20 mouse cellular contexts compared by ENCODE assay signal in the genomic region with DNA sequence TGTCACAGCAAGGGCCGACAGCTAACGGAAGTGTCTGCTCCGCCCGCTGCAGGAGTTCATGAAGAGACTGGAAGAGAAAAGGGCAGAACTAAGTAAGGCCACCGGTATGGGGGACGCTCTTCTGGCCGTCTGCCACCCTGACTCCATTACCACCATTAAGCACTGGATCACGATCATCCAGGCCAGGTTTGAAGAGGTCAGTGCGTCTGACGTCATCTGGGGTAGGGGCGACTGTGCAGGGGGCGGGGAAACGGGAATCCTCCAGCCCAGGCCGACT.
A peak's percentile ranks its signal among the peaks of the same experiment; 100 is the strongest.
DNase-seq lines count a peak whose midpoint lies in the region; ATAC-seq lines count a peak whose summit lies in the region.
"Had no signal": no experiment of that assay in that cellular context is flagged by ENCODE, and none has a peak within 500 bp of the region (broad histone marks: within the 10 kb centered on the region; RNA-seq: fewer than 3 reads in every experiment).

No protein-coding gene starts in this region.

- peaks cover 48% of the 10 kb centered on the region for H3K36me3 ChIP-seq in heart, embryonic 16.5 days (ENCODE audit: control insufficient read depth, insufficient read depth)
- peaks cover 70% of the 10 kb centered on the region for H3K36me3 ChIP-seq in limb, embryonic 15.5 days
- H3K36me3 ChIP-seq in limb, embryonic 10.5 days, result peaks cover 20% of the 10 kb centered on the region
- H3K36me3 ChIP-seq in stomach, embryonic 14.5 days (ENCODE audit: control insufficient read depth, insufficient read depth, low read length), result peaks cover 11% of the 10 kb centered on the region

- peak; percentile 28; the same call in 1 of the 2 replicates for ATAC-seq in heart, embryonic 16.5 days (replicated peaks; ENCODE audit: extremely low read depth, insufficient read depth, low FRiP score)
- 0 out of 2 replicates have a peak, but pooled peaks have one; percentile 27 for ATAC-seq in limb, embryonic 15.5 days (ENCODE audit: insufficient number of reproducible peaks, low FRiP score, low TSS enrichment, low read depth)
- no peak for ATAC-seq in stomach, embryonic 14.5 days (ENCODE audit: insufficient number of reproducible peaks, insufficient read depth, low FRiP score, low read depth)
- ATAC-seq: forebrain, embryonic 15.5 days had no signal

- intact Hi-C loops in heart, postnatal 36 days (cut with DNase I), result loop anchor here (5.0 kb wide), 1 partner anchor 118 kb away; no protein-coding TSS in a partner anchor

- H3K27ac ChIP-seq in heart, embryonic 16.5 days (ENCODE audit: low read length), result peak overlapping the region; percentile 82
- no peak overlapping the region; the same call in 1 of the 2 replicates for H3K27ac ChIP-seq in limb, embryonic 15.5 days
- no peak overlapping the region for H3K27ac ChIP-seq in limb, embryonic 10.5 days
- H3K27ac ChIP-seq in brown adipose tissue, adult 24 weeks (replicated peaks; ENCODE audit: low read depth, low read length), result peak overlapping the region; percentile 70
- peak overlapping the region; percentile 39; the same call in 1 of the 2 replicates for H3K27ac ChIP-seq in stomach, embryonic 14.5 days (ENCODE audit: low read length)
- H3K27ac ChIP-seq: forebrain, embryonic 15.5 days; hindbrain, embryonic 12.5 days; layer of hippocampus, adult 2 months; liver, embryonic 13.5 days; macrophage; midbrain, embryonic 12.5 days; neural tube, embryonic 13.5 days had no signal

- DNase-seq in heart, postnatal 36 days, result no peak
- no peak for DNase-seq in limb, embryonic 10.5 days (ENCODE audit: low spot score)
- no peak for DNase-seq in layer of hippocampus, adult 9-11 months
- DNase-seq: cerebellum, postnatal 10 days; embryo, embryonic 11 days; heart, adult 18-20 months; left cerebral cortex, postnatal 4 days; liver, embryonic 13.5 days; thymus, postnatal 25 days had no signal

- 0 out of 2 replicates have a peak, but pooled peaks cover 4% of the 10 kb centered on the region for H3K9me3 ChIP-seq in heart, embryonic 16.5 days (replicated peaks; ENCODE audit: control insufficient read depth, low read length)
- H3K9me3 ChIP-seq in limb, embryonic 15.5 days, result no peaks in the 10 kb centered on the region
- no peaks in the 10 kb centered on the region for H3K9me3 ChIP-seq in limb, embryonic 10.5 days (replicated peaks)
- H3K9me3 ChIP-seq in stomach, embryonic 14.5 days (ENCODE audit: control insufficient read depth, low read depth, low read length), result no peaks in the 10 kb centered on the region
- H3K9me3 ChIP-seq: forebrain, embryonic 15.5 days; hindbrain, embryonic 12.5 days; liver, embryonic 13.5 days; midbrain, embryonic 12.5 days; neural tube, embryonic 13.5 days had no signal

- H3K4me1 ChIP-seq in heart, embryonic 16.5 days (ENCODE audit: control insufficient read depth, insufficient read depth, low read length), result peaks cover 14% of the 10 kb centered on the region
- H3K4me1 ChIP-seq in limb, embryonic 15.5 days, result 0 out of 2 replicates have a peak, but pooled peaks cover 5% of the 10 kb centered on the region
- H3K4me1 ChIP-seq in limb, embryonic 10.5 days, result no peaks in the 10 kb centered on the region
- peaks cover 19% of the 10 kb centered on the region for H3K4me1 ChIP-seq in brown adipose tissue, adult 24 weeks (ENCODE audit: control insufficient read depth, insufficient read depth, insufficient read length, low read length)
- H3K4me1 ChIP-seq in stomach, embryonic 14.5 days (ENCODE audit: control insufficient read depth, insufficient read depth, low read length), result no peaks in the 10 kb centered on the region
- H3K4me1 ChIP-seq: forebrain, embryonic 15.5 days; hindbrain, embryonic 12.5 days; midbrain, embryonic 12.5 days; neural tube, embryonic 13.5 days had no signal

- H3K4me3 ChIP-seq in heart, embryonic 16.5 days (ENCODE audit: low read length), result no peak overlapping the region
- no peak overlapping the region for H3K4me3 ChIP-seq in limb, embryonic 15.5 days
- no peak overlapping the region for H3K4me3 ChIP-seq in limb, embryonic 10.5 days
- no peak overlapping the region for H3K4me3 ChIP-seq in brown adipose tissue, adult 24 weeks (ENCODE audit: insufficient read depth, low read depth, low read length)
- no peak overlapping the region for H3K4me3 ChIP-seq in stomach, embryonic 14.5 days (ENCODE audit: low read depth, low read length)
- H3K4me3 ChIP-seq: erythroblast, embryonic 14.5 days; forebrain, embryonic 15.5 days; hindbrain, embryonic 12.5 days; layer of hippocampus, adult 2 months; liver, embryonic 13.5 days; midbrain, embryonic 12.5 days; neural tube, embryonic 13.5 days had no signal

- H3K27me3 ChIP-seq in heart, embryonic 16.5 days (ENCODE audit: control insufficient read depth, insufficient read depth, low read length), result no peaks in the 10 kb centered on the region
- no peaks in the 10 kb centered on the region for H3K27me3 ChIP-seq in limb, embryonic 15.5 days
- no peaks in the 10 kb centered on the region for H3K27me3 ChIP-seq in limb, embryonic 10.5 days (ENCODE audit: low read depth, poor library complexity, severe bottlenecking)
- no peaks in the 10 kb centered on the region for H3K27me3 ChIP-seq in stomach, embryonic 14.5 days (ENCODE audit: control insufficient read depth, insufficient read depth, low read length)
- H3K27me3 ChIP-seq: forebrain, embryonic 15.5 days; hindbrain, embryonic 12.5 days; liver, embryonic 13.5 days; midbrain, embryonic 12.5 days; neural tube, embryonic 13.5 days had no signal

- H3K4me2 ChIP-seq in heart, embryonic 16.5 days (ENCODE audit: low read depth, low read length), result no peak overlapping the region
- no peak overlapping the region for H3K4me2 ChIP-seq in limb, embryonic 15.5 days
- H3K4me2 ChIP-seq in stomach, embryonic 14.5 days (replicated peaks; ENCODE audit: low read depth, low read length), result no peak overlapping the region
- H3K4me2 ChIP-seq: forebrain, embryonic 15.5 days; hindbrain, embryonic 12.5 days; liver, embryonic 13.5 days; midbrain, embryonic 12.5 days; neural tube, embryonic 13.5 days had no signal

- WGBS in heart, embryonic 16.5 days, result 66% methylated on average over 14 of the region's 14 CpGs
- WGBS in limb, embryonic 15.5 days, result 83% methylated on average over 14 of the region's 14 CpGs
- WGBS in limb, embryonic 10.5 days, result 92% methylated on average over 14 of the region's 14 CpGs
- WGBS in stomach, embryonic 14.5 days, result 78% methylated on average over 14 of the region's 14 CpGs

- H3K9ac ChIP-seq in heart, embryonic 16.5 days (ENCODE audit: low read length), result no peak overlapping the region; the same call in 1 of the 2 replicates
- H3K9ac ChIP-seq in limb, embryonic 15.5 days, result no peak overlapping the region
- H3K9ac ChIP-seq in stomach, embryonic 14.5 days (replicated peaks; ENCODE audit: low read depth, low read length), result no peak overlapping the region
- H3K9ac ChIP-seq: forebrain, embryonic 15.5 days; hindbrain, embryonic 12.5 days; liver, embryonic 13.5 days; midbrain, embryonic 12.5 days; neural tube, embryonic 13.5 days had no signal

Comparison
In these comparisons a context has a peak if more than half of its experiments do, and no peak if none do; other contexts are left out.
1. H3K27ac ChIP-seq: peak in heart, embryonic 16.5 days (single experiment), brown adipose tissue, adult 24 weeks (single experiment) and stomach, embryonic 14.5 days (single experiment); none in limb, embryonic 15.5 days (single experiment) and limb, embryonic 10.5 days (single experiment).